19 mouse cellular contexts compared by ENCODE assay signal in genomic region chr2:153481861-153482120, GRCm38 (mm10). TPM values are rescaled to one million over a fixed set of nuclear protein-coding genes. Genes with fewer than 3 reads are reported as not detected.
A peak's percentile ranks its signal among the peaks of the same experiment; 100 is the strongest.
DNase-seq lines count a peak whose midpoint lies in the region; ATAC-seq and TF ChIP-seq lines count a peak whose summit lies in the region.
"Had no signal": no experiment of that assay in that cellular context is flagged by ENCODE, and none has a peak within 500 bp of the region (broad histone marks: within the 10 kb centered on the region; RNA-seq: fewer than 3 reads in every experiment).

No protein-coding gene starts in this region.

- H3K4me2 ChIP-seq in hindbrain, postnatal 0 days (ENCODE audit: low read depth, low read length), result no peak overlapping the region
- no peak overlapping the region for H3K4me2 ChIP-seq in hindbrain, embryonic 12.5 days (replicated peaks)
- H3K4me2 ChIP-seq: embryonic facial prominence, embryonic 13.5 days; lung, embryonic 14.5 days; midbrain, embryonic 13.5 days had no signal

- no peaks in the 10 kb centered on the region for H3K9me3 ChIP-seq in hindbrain, postnatal 0 days (ENCODE audit: low read length)
- H3K9me3 ChIP-seq in hindbrain, embryonic 12.5 days (replicated peaks), result no peaks in the 10 kb centered on the region
- H3K9me3 ChIP-seq in limb, embryonic 10.5 days (replicated peaks), result no peaks in the 10 kb centered on the region
- H3K9me3 ChIP-seq: embryonic facial prominence, embryonic 13.5 days; midbrain, embryonic 13.5 days had no signal

- H3K9ac ChIP-seq in hindbrain, postnatal 0 days (replicated peaks; ENCODE audit: low read length), result 0 out of 2 replicates have a peak overlapping the region, but pooled peaks have one; percentile 9
- no peak overlapping the region for H3K9ac ChIP-seq in hindbrain, embryonic 12.5 days
- H3K9ac ChIP-seq: embryonic facial prominence, embryonic 13.5 days; lung, embryonic 14.5 days had no signal

- H3K27ac ChIP-seq in hindbrain, postnatal 0 days, result peak overlapping the region; percentile 76
- no peak overlapping the region for H3K27ac ChIP-seq in hindbrain, embryonic 12.5 days
- peak overlapping the region; percentile 59 for H3K27ac ChIP-seq in left cerebral cortex, adult 2 months
- 0 out of 2 replicates have a peak overlapping the region, but pooled peaks have one; percentile 20 for H3K27ac ChIP-seq in limb, embryonic 10.5 days
- H3K27ac ChIP-seq: embryonic facial prominence, embryonic 13.5 days; macrophage; midbrain, embryonic 13.5 days; stomach, postnatal 0 days had no signal

- H3K27me3 ChIP-seq in hindbrain, postnatal 0 days (ENCODE audit: insufficient read depth, low read length), result no peaks in the 10 kb centered on the region
- peaks cover 19% of the 10 kb centered on the region; the same call in 1 of the 2 replicates for H3K27me3 ChIP-seq in hindbrain, embryonic 12.5 days
- peaks cover 44% of the 10 kb centered on the region for H3K27me3 ChIP-seq in limb, embryonic 10.5 days (ENCODE audit: low read depth, poor library complexity, severe bottlenecking)
- H3K27me3 ChIP-seq: CH12.LX had no signal

- ATAC-seq in hindbrain, postnatal 0 days, result no peak
- no peak for ATAC-seq in hindbrain, embryonic 12.5 days (ENCODE audit: low FRiP score)
- ATAC-seq: inflammation-experienced regulatory T-cells, adult 6 months; midbrain, embryonic 13.5 days had no signal

- DNase-seq in cerebellum, postnatal 25 days, result peak; percentile 47 to 57
- no peak for DNase-seq in cerebellum, adult 9-11 months
- DNase-seq in hindbrain, postnatal 0 days (ENCODE audit: low spot score), result no peak
- DNase-seq in left cerebral cortex, adult 2 months (ENCODE audit: extremely low spot score in 1 of 2, low spot score in 2 of 2), result no peak
- no peak for DNase-seq in left cerebral cortex, adult 11 months (ENCODE audit: low spot score)
- DNase-seq in limb, embryonic 10.5 days (ENCODE audit: low spot score), result no peak
- DNase-seq: adrenal gland, adult 2 months; gastrocnemius, postnatal 25 days; lung, embryonic 14.5 days had no signal

- no peak for TF ChIP-seq CTCF in hindbrain, postnatal 0 days (IDR thresholded peaks at IDR 0.05; ENCODE audit: low read depth)
- no peak for TF ChIP-seq CTCF in left cerebral cortex, adult 2 months (IDR thresholded peaks at IDR 0.05)

- 46% methylated on average over 2 of the region's 2 CpGs for WGBS in hindbrain, postnatal 0 days
- 81% methylated on average over 2 of the region's 2 CpGs for WGBS in hindbrain, embryonic 12.5 days
- WGBS in limb, embryonic 10.5 days, result 70% methylated on average over 2 of the region's 2 CpGs

- H3K36me3 ChIP-seq in hindbrain, postnatal 0 days (ENCODE audit: insufficient read depth, low read length), result peaks cover 11% of the 10 kb centered on the region; the same call in 1 of the 2 replicates
- H3K36me3 ChIP-seq in hindbrain, embryonic 12.5 days, result no peaks in the 10 kb centered on the region
- no peaks in the 10 kb centered on the region for H3K36me3 ChIP-seq in limb, embryonic 10.5 days
- H3K36me3 ChIP-seq: embryonic facial prominence, embryonic 13.5 days; midbrain, embryonic 13.5 days had no signal

- H3K4me1 ChIP-seq in hindbrain, postnatal 0 days (ENCODE audit: insufficient read depth, low read length), result peaks cover 31% of the 10 kb centered on the region
- H3K4me1 ChIP-seq in hindbrain, embryonic 12.5 days, result peaks cover 31% of the 10 kb centered on the region
- H3K4me1 ChIP-seq in limb, embryonic 10.5 days, result peaks cover 40% of the 10 kb centered on the region

- no peak overlapping the region for H3K4me3 ChIP-seq in hindbrain, postnatal 0 days (ENCODE audit: low read length)
- no peak overlapping the region for H3K4me3 ChIP-seq in hindbrain, embryonic 12.5 days
- no peak overlapping the region for H3K4me3 ChIP-seq in left cerebral cortex, adult 2 months
- H3K4me3 ChIP-seq in limb, embryonic 10.5 days, result no peak overlapping the region
- H3K4me3 ChIP-seq: embryonic facial prominence, embryonic 13.5 days; midbrain, embryonic 13.5 days had no signal

- intact Hi-C loops in left cerebral cortex, adult 2 months (cut with DNase I), result no loop called here

RNA-seq across cellular contexts. Expression of gene 4930404H24Rik, which starts 10.8 kb away (rescaled TPM):
- total RNA-seq in hindbrain, postnatal 0 days (2014; rRNA removed), result not detected in 2 replicates
- polyA plus RNA-seq in hindbrain, postnatal 0 days (2015; fragmentation: Nextera tagmentation; extraction: Ambion mirVana), result not detected in 2 replicates
- polyA plus RNA-seq in hindbrain, embryonic 12.5 days (2016; fragmentation: Nextera tagmentation; extraction: Ambion mirVana), result not detected in 2 replicates
- total RNA-seq in left cerebral cortex, adult 2 months (2021), result not detected
- not detected in 2 replicates for polyA plus RNA-seq in limb, embryonic 10.5 days (2016; fragmentation: Nextera tagmentation; extraction: Ambion mirVana)
- total RNA-seq: adrenal gland, adult 2 months; CH12.LX; gastrocnemius, postnatal 25 days; heart, adult 8-10 months; neutrophil, adult 5-6 weeks had no signal
- polyA plus RNA-seq: adrenal gland, adult 2 months; embryonic facial prominence, embryonic 13.5 days; inflammation-experienced regulatory T-cells, adult 6 months; limb, embryonic 11.5 days; lung, embryonic 14.5 days; macrophage; midbrain, embryonic 13.5 days; stomach, postnatal 0 days had no signal

RNA-seq across cellular contexts. Expression of gene Nol4l, which starts 48.0 kb away (rescaled TPM):
- total RNA-seq in hindbrain, postnatal 0 days (2014; rRNA removed), result 68.3 and 80.8 TPM in 2 replicates
- polyA plus RNA-seq in hindbrain, postnatal 0 days (2015; fragmentation: Nextera tagmentation; extraction: Ambion mirVana), result 23.7 and 24.2 TPM in 2 replicates
- polyA plus RNA-seq in hindbrain, embryonic 12.5 days (2016; fragmentation: Nextera tagmentation; extraction: Ambion mirVana), result 33.9 and 36.8 TPM in 2 replicates
- total RNA-seq in left cerebral cortex, adult 2 months (2021), result 10 to 100 TPM; 45.0 to 51.3 TPM
- polyA plus RNA-seq in limb, embryonic 10.5 days (2016; fragmentation: Nextera tagmentation; extraction: Ambion mirVana), result 15.8 and 17.2 TPM in 2 replicates

Comparison
In these comparisons a context has a peak if more than half of its experiments do, and no peak if none do; other contexts are left out.
1. DNase-seq: peak in cerebellum, postnatal 25 days (2 of 2); none in cerebellum, adult 9-11 months (single experiment), hindbrain, postnatal 0 days (single experiment), left cerebral cortex, adult 2 months (0 of 2), left cerebral cortex, adult 11 months (single experiment) and limb, embryonic 10.5 days (single experiment).